Mouse (Mus musculus) MEL-GATA-1-ER (cell line): ENCODE measurements around the gene Igf1.

ENCODE experiments used
- DNase-seq: peaks from one replicate; pipeline ENCODE4 v3.0.0-alpha.2; 2012; ENCODE audit warnings: low read depth; ENCODE audit errors: extremely low read depth

Igf1 gene

DNA sequence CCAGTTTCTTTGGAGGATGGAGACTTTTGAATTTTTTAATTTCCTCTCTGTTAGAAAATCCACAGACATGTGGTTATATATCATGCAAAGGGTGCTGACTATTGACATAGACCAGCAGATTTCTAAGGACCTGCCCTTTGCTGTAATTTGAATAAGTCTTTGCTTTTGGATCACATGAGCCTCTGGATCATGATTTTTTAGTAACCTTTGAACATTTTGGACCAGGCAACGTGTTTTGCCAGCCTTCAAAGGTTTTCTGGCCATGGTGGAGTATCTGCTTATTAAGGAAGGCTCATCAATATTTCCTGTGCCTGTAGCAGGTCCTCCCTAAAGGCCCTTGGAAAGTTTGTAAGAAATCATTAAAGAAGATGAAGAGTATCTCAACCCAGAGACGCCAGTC is 37.3 kb downstream of the Igf1 start:
- DNase-seq: no peak

DNA sequence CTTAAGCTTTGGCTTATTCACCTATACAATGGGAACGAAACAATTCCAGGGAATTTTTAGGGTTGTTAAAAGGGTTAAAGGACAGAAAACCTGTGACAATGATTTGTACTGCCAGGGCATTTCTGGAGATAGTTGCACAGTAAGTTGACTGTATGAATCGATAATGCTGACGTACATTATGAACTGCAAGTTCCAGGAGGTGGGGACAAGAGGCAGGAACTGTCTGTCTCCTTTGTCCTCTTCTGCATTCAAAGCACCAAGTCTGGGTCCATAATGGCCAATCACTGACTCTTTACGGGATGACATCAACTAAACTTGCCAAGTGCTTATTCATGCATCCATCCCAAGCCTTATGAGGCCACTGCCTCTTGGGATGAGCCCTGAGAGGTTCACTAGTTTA is 39.3 kb downstream of the Igf1 start:
- no peak for DNase-seq

DNA sequence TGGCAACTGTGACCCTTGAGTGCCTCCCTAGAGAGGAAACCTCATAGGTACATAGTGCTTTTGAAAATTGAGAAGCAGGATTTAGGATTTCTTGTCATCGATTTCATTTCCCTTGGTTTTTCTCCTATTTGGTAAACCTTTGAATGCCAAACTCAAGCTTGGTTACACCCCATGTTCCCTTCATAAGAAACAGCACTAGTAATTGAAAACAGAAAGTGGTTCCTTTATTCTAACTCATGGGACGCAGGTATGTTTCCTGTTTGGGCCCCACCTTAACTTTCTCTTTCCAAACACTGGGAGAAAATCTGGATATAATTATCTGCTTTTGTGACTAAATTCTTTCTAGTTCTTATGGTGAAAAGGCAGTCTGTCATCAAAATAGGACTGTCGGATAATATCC is 40.8 kb downstream of the Igf1 start:
- no peak for DNase-seq

DNA sequence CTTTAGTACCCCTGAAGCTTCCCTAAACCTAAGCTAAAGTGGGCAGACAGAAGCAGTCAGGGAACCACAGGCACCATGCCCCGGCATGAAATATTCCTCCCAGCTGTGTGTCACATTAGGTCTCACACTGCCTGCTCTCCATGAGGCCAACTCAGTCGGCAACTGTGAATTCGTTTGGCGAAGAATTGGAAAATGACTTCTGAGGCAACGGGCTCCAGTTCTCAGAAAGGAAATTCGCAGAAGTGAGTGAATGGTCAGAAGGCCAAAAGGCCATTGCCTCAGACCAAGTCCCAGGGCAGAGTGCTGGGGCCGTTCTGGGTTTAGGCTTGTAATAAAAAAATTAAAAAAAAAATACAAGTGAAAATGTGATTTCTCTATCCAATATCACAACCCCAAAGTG is 43.9 kb downstream of the Igf1 start:
- DNase-seq: no peak

DNA sequence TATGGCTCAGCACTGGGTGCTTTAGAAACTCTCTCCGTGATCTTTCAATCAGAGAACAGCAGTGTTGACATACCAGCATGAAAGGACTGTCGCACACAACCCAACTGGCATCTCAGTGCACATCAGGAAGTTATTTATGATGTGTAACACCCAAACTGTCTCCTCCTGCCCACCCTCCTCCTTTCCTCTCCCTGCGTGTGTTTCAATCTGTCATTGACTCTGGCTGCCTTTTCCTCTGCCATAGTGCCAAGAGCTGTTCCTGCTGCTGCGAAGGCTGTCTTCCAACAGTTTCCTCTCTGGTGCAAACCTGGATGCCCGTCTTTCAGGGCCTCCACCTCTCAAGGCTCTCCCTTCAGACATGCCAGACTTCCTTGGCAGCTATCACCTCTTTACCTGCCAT is 46.3 kb downstream of the Igf1 start:
- DNase-seq: no peak

DNA sequence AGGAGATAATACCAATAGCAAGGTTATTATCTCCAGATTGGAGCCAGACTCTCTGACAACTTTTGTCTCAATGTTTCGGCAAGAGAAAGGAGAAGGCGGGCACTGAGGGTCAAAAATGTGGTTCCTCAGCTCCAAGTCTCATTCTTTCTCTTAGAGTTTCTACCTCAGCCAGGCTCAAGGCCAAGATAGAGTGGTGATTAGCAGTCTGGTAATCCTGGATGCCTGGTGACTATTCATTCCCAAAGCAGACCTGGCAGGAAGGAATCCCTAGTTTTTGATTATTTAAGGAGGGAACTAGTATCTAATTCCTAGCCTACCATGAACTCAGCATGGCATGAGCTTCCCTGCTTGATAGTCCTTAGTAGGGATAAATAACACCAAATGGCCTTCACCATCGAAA is 47.0 kb downstream of the Igf1 start:
- DNase-seq: no peak

DNA sequence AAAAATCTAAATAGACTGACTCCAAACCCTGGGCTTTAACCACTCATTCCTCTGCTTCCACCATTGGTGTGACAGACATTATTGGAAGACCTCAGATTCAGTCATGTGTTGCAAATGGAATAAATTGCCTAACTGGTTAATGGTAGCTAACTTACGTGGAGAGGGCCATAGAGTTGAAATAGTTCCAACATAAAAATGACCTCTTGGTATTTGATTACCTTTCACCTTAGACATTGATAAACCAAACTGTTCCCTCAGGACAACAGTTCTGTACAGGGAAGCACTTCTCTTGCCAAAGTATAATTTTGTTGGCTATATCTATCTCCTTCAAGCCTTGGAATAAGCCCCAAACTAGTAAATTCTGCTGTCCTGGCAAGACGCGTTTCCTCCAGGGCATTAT is 48.1 kb downstream of the Igf1 start:
- no peak for DNase-seq

DNA sequence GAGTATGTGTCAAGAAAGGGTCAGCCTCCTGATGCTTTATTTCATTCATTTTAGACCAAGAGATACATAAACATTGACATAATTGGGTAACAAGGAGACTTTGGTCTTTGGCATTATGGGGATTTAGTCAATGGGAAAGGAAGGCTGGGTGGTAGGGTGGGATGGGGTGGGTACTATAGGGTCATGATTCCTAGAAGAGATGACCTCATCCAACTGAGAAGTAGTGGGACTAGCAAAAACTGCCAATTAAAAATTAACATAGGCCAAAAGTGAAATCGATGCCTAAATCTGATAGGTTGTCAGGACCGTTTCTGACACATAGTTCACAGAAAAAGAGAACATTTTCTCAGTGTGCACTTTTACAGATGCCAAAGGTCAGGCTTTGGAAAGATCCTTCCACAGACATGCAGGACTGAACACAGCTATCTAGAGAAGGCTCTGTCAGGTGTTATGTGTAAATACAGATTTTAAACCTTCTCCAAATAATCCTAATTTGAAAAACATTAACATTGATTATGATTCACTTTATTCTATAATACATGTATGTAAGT is 48.8 kb downstream of the Igf1 start:
- DNase-seq: no peak

DNA sequence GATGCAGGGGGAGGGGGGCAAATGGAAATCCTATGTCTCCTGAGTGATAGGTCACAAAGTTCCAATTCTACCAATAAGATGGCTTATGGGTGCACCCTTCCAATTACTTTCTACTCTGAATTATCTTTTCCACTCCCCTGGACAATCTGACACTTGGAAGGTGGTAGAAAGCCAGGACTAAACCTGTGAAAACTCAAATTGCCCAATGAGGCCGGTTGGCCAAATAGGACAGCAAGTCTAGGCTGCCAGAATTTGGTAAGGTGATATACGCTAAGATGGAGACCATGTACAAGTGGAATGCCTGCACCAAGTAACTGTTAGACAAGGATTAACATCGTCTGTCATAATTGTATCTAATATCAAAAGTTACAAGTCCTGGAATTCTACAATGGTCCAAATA is 55.8 kb downstream of the Igf1 start:
- DNase-seq: no peak

DNA sequence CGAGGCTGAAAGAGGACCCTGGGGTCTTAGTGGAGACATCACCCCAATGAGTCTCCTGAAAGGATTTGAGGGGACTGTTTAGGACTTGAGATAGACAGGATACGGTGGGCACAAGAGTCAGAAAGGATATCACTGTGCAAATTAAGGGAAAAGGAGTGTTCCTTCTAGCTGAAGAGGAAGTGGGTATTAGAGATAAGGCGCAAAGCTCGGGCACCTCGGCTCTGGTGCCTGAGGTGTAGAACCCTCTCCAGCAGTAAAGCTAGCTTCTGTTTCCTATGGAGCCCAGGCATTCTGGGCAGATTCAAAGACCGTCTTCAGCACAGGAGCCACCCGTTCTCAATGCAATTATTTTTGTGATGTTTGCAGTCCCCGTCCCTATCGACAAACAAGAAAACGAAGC is 56.9 kb downstream of the Igf1 start:
- DNase-seq: no peak

DNA sequence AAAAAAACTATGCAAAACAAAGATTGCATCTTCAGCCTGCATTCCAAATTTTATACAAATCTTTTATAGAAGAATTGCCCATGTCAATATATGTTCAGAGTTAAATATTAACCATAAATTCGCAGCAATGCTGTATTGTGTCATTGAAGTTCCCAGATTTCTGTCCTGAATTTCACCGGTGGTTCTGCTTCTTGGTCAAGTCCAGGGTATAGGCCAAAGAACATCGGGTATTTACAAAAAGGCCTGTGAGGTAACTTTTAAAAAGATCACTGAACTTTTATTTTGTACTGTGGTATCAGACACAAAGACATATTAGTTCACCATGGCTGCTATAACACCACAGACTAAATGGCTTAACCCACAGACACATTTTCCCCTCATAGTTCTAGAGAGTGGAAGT is 57.7 kb downstream of the Igf1 start:
- DNase-seq: no peak

DNA sequence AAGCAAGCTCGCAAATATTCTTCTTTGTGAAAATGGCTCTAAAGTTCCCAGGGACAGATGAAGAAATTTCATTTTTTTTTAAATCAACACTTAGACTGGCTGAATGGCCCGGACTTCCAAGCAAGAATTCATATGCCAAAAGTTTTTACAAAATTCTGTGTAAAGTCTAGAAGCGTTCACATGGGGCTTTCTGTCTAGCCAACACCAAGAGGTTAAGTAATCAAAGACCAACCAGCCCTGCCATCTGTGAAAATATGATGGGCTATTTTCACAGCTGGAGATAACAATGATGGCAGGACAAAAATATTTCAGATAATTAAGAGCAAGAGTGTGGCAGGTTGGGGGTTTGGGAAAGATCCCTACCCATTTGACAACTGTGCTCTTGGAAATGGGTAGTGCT is 64.2 kb downstream of the Igf1 start:
- DNase-seq: no peak

DNA sequence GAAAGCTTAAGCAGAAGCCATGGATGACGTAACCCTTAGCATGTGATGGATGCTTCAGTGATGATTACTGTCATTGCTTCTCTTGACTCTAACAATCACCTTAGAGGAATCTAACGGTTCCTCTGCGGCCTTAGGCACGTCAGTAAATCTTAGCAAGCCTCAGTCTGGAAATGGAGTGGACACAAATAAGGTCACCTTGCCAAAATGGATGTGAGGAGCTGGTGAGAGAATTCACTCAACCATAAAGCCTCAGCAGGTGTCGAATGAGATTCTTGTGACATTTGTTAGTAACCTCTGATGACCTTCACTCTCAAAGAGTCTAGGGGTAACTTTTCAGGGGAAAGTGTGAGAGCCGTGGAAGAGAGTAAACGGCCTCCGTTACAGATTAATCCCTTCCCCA is 68.5 kb downstream of the Igf1 start:
- no peak for DNase-seq

DNA sequence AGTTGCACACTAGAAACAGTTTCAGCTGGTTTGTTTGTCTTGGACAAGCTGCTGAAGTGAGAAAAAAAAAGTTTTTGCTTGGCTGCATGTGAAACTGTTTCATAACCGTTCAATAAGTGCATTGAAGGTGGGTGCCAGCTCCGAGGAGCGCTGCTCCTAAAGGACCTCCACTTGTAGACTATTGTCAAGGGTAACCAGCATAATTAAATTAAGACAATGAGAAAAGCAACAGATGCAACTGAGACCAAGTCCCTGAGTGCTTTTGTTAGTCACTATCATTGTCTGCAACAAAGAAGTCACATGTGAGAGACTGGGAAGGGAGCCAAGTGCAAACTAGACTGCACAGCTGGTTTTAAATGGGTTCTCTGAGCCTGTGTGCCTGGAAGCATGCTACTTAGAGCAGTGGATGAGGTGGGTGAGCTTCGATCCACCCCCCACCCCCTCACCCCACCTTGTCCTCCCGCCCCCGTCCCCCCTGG is 69.1 kb downstream of the Igf1 start:
- no peak for DNase-seq

DNA sequence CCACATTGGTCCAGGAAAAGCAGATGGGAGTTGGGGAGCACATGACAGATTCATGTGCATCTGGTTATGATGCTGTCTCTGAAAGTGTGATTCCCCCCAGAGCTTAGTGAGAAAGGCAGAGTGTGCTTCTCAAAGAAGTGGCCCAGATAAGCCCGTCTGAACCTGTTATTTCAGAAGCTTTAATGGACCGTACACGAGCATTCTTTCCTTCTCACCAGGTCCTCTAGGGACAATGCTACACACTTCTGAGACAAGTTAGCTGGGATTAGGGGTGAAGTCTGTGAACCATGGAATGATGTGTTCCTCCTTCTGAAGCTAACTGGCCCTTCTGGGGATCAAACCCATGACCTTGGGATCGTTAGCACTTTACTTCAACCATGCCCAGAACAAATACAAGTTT is 90.1 kb downstream of the Igf1 start:
- DNase-seq: no peak

DNA sequence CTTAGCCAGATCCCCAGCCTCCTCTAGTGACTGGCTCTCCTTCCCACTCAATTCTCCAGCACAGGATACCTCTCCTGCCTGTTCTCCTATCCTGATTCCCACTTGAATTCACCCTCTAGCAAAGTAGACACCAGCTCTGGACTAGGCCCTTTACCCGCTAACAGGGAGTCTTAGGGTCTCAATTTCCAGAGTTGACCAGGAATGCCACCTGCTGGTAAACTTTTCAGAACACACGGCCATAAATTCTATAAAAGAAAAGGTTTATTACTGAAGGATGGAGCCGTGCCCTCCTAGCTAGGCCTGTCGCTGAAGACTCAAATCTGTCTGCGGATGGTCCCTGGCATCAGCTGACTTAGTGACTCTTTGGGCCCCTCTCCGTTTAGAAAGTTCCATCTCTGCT is 113.5 kb downstream of the Igf1 start:
- no peak for DNase-seq

DNA sequence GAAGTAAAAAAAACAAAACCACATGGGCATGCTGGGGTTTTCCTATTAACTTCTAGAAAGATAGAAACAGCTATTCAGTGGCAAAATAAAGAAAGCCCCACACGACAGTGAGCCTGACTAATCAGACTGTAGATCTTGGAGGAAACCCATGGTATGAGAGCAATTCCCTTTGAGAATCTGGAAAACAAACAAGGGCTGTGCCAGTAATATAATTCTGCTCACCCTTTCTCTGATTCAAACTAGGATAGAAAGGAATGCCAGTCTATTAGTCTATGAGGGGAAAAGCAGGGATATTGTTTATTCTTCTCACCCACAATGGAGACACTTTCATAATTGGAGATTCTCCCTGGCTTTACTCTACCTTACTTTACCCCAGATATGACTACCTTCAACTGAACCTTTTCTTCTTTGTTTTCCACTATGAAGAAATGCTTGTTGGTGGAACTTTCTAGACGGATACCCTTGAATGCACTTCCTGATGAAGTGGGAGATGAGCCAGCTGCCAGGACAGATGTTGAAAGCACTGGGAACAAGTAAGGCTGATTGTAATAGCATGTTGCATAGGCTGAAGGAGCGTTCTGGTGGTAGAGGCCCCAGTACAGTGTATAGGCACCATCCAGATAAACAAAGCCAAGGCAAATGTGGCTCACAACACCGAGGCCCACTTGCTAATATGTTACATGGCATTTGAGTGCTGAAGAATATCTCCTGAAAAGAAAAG is 116.0 kb downstream of the Igf1 start:
- DNase-seq: no peak

DNA sequence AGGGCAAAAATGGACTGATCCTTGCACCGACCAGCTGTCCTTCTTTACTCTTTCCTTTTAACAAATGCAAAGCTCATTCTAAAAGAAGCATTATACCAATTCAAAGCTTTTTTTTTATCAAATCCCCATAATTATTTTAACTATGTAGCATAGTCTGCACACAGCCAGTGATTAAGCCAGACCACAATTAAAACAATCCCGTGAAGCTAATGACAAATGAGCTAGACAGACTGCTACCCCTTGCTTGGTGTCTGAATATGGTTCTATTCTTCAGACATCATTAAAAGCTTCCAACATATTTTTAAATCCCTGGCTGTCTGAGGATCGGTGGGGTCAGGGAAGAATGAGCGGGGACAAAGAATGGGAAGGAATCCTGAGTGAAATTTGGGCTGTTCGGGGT is 127.3 kb downstream of the Igf1 start:
- no peak for DNase-seq

DNA sequence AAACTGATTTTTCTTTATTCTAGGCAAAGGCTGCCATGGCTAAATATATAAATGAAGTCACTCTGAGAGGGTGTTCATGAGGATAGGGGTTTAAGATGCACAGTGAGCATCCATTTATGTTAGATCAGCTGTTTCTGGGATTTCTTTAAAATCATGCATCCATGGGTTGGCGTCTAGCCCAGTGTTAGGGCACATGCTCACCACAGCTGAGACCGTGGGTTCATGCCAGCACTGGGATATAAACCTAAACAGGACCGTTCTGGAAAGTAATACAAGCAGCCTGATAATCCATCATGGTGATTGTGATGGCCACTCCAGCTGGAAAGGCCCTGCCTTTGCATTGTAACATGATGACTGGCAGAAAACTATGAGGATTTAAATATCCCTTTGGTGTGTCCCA is 128.1 kb downstream of the Igf1 start:
- DNase-seq: no peak
